Mouse (Mus musculus) Muller cell, postnatal 12 days (primary cell): Measurements from ENCODE around the gene Hnrnpf.
"Not testable (repeated sequence)": the region's sequence is repeated elsewhere in the genome, so short reads cannot be mapped to it uniquely, and the experiment has no call there.

ENCODE experiments used
- DNase-seq: peaks from one replicate; pipeline ENCODE4 v3.0.0-alpha.2; 2015; ENCODE audit errors: inconsistent ontology term

Gene Hnrnpf

GRCm38 (mm10) chr6:117900126-117901080 is at the start of gene Hnrnpf:
TSS of gene Hnrnpf (plus strand) at chr6:117900324.
- no peak for DNase-seq

- no peak for DNase-seq
Observed at GRCm38 (mm10) chr6:117851747-117852146, 48.4 kb upstream of the Hnrnpf start.

- DNase-seq: no peak
Observed at GRCm38 (mm10) chr6:117857990-117858389, 42.1 kb upstream of the Hnrnpf start.

GRCm38 (mm10) chr6:117861848-117862247 is 38.3 kb upstream of the Hnrnpf start, which contains the start of gene Zfp239:
TSS of gene Zfp239 (plus strand) at chr6:117862100.
- no peak for DNase-seq

- no peak for DNase-seq
Observed at GRCm38 (mm10) chr6:117862465-117862864, 37.7 kb upstream of the Hnrnpf start.

GRCm38 (mm10) chr6:117862899-117863620 is 37.1 kb upstream of the Hnrnpf start:
- peak; percentile 18 for DNase-seq

- DNase-seq: no peak
Observed at GRCm38 (mm10) chr6:117863751-117864150, 36.4 kb upstream of the Hnrnpf start.

GRCm38 (mm10) chr6:117868187-117868586 is 31.9 kb upstream of the Hnrnpf start:
- no peak for DNase-seq

GRCm38 (mm10) chr6:117871034-117871433 is 29.1 kb upstream of the Hnrnpf start:
- DNase-seq: no peak

- not testable (repeated sequence) for DNase-seq
Observed at GRCm38 (mm10) chr6:117873450-117873849, 26.7 kb upstream of the Hnrnpf start.

GRCm38 (mm10) chr6:117874621-117875281 is 25.4 kb upstream of the Hnrnpf start:
- DNase-seq: no peak

- no peak for DNase-seq
Observed at GRCm38 (mm10) chr6:117878700-117879407, 21.3 kb upstream of the Hnrnpf start.

- peak; percentile 99 for DNase-seq
Observed at GRCm38 (mm10) chr6:117879408-117880115, 20.6 kb upstream of the Hnrnpf start.

GRCm38 (mm10) chr6:117880394-117880838 is 19.7 kb upstream of the Hnrnpf start:
- DNase-seq: peak; percentile 76

- no peak for DNase-seq
Observed at GRCm38 (mm10) chr6:117881229-117881628, 18.9 kb upstream of the Hnrnpf start.

- DNase-seq: no peak
Observed at GRCm38 (mm10) chr6:117881997-117882396, 18.1 kb upstream of the Hnrnpf start.

GRCm38 (mm10) chr6:117885943-117886342 is 14.2 kb upstream of the Hnrnpf start:
- DNase-seq: no peak

- no peak for DNase-seq
Observed at GRCm38 (mm10) chr6:117888032-117888431, 12.1 kb upstream of the Hnrnpf start.

GRCm38 (mm10) chr6:117888642-117889096 is 11.5 kb upstream of the Hnrnpf start:
- DNase-seq: peak; percentile 79

GRCm38 (mm10) chr6:117890257-117890656 is 9.9 kb upstream of the Hnrnpf start:
- no peak for DNase-seq
